Mouse (Mus musculus) Patski (cell line): ENCODE data around the gene Mib2. TPM values are rescaled to one million over a fixed set of nuclear protein-coding genes. Genes with fewer than 3 reads are reported as not detected.
"Not testable (repeated sequence)": the region's sequence is repeated elsewhere in the genome, so short reads cannot be mapped to it uniquely, and the experiment has no call there.

Source experiments
- ATAC-seq: fragments of 100-300 bp; one replicate; pipeline ENCODE4 v1.8.0; 2021
- CTCF ChIA-PET: fragments of 350-600 bp; sonication (Branson Sonifier 250); formaldehyde crosslinking; loops from one replicate; lab custom pipeline; 2022; ENCODE audit warnings: inconsistent platforms; lab: Charles Lee
- POLR2A ChIA-PET: fragments of 350-600 bp; sonication (Branson Sonifier 250); formaldehyde crosslinking; loops from one replicate; lab custom pipeline; 2022; ENCODE audit warnings: antibody characterized with exemption, inconsistent platforms; lab: Charles Lee
- DNase-seq: peaks from one replicate; pipeline ENCODE4 v3.0.0-alpha.2; 2011; ENCODE audit warnings: low read depth, low spot score
- H3K27me3 ChIP-seq: fragments of 371-371 bp; one replicate; pipeline ENCODE4 v1.5.1; 2021
- CTCF ChIP-seq: fragments of 100-300 bp; IDR thresholded peaks from one replicate; pipeline ENCODE4 v1.5.1; 2021
- in situ Hi-C: fragments of 300-500 bp; cut with MboI; formaldehyde crosslinking; loops from 3 replicates; pipeline ENCODE4 v1.11.1; 2018; ENCODE audit warnings: low pct_unique_long_range_greater_than_20kb, mixed read lengths
- polyA plus RNA-seq: library from polyadenylated mRNA; unstranded; gene quantifications from one replicate; pipeline ENCODE4 v1.2.3, GENCODE M21; 2021

Gene Mib2
- polyA plus RNA-seq, 1 experiment from 2014 or later, result 39.5 TPM

DNA sequence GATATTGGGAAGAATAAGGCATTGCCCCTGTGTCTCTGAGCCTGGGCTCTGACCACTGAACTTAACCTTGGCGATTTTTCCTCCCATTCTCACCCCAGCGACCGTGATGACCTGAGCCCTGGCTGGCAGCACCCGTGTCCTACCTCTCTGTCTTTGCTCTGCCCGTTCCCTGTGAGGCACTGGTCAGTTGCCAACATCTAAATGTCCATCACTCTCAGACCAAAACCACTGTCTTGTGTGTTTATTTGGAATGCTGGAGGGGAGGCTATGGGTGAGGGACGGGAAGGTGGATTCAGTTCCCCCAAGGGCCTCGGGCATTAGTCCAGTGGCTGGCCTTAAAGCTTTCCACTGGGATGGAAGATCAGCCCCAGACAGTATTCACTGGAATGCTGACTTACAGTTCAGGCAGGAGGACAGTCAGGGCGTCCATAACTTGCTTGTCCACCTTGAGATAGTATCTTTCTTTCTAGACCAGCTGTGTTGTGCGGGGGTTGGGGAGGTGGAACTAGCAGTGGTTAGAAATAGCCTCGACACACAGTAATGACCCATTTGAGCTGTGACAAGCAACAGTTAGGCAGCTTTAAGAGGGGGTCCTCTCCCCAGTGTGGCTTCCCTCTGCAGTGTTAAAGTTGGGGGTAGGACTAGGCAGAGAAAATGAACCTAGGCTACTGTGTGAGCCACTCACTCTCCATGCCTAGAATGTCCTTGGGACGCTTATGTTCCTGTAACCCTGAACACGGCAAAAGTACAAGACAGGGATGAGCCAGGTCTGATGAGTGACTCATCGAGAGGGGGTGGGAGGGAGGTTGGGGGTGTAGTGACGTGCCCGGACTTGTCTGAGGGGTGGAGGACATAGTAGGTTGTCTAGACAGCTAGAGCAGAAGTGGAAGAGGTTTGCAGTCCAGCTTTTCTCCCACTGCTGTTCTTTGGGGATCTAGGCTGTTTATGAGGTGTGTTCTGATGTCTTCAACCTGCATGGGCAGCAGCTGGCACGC lies 27.6 kb upstream of the Mib2 start:
- DNase-seq, result no peak
- no peak for TF ChIP-seq CTCF
- POLR2A ChIA-PET, result no interaction called here
- H3K27me3 ChIP-seq, result no peaks in the 10 kb centered on the region
- in situ Hi-C loops, result loop anchor here (5.0 kb wide), 1 partner anchor 214 kb away; no protein-coding TSS in a partner anchor
- CTCF ChIA-PET, result interaction anchor here (1.5 kb wide), 1 partner anchor 25 kb away, joined by 4 read pairs; no protein-coding TSS in a partner anchor
- ATAC-seq, result no peak

DNA sequence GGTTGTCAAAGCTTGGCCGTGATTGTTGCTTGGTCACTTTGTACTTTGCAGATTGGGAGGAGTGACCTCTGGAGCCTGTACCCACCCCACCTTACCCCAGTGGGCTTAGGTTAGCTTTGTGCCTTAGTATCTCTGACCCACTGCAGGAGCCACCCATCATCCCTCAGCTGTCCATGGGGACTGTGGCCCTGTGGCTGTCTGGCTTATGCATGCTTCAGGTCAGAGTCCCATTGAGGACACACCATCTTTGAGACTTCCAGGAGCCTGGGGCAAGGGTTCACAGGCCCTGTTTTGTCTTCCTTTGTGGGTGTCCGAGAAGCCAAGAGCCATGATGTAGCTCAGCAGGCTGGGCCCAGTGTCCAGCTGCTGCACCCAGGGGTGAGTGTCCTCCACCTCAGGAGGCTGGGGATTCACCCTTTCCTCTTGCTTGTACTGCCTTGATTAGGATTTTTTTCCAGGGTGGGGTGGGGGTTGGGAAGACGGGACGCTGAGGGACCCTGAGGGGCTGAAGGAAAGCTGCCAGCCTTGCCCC lies 26.6 kb upstream of the Mib2 start:
- no peak for TF ChIP-seq CTCF
- DNase-seq, result no peak
- no peaks in the 10 kb centered on the region for H3K27me3 ChIP-seq
- in situ Hi-C loops, result loop anchor here (5.0 kb wide), 1 partner anchor 213 kb away; no protein-coding TSS in a partner anchor
- no peak for ATAC-seq
- POLR2A ChIA-PET, result interaction anchor here (1.0 kb wide), 1 partner anchor 9 kb away, joined by 3 read pairs; no protein-coding TSS in a partner anchor
- CTCF ChIA-PET, result no interaction called here

DNA sequence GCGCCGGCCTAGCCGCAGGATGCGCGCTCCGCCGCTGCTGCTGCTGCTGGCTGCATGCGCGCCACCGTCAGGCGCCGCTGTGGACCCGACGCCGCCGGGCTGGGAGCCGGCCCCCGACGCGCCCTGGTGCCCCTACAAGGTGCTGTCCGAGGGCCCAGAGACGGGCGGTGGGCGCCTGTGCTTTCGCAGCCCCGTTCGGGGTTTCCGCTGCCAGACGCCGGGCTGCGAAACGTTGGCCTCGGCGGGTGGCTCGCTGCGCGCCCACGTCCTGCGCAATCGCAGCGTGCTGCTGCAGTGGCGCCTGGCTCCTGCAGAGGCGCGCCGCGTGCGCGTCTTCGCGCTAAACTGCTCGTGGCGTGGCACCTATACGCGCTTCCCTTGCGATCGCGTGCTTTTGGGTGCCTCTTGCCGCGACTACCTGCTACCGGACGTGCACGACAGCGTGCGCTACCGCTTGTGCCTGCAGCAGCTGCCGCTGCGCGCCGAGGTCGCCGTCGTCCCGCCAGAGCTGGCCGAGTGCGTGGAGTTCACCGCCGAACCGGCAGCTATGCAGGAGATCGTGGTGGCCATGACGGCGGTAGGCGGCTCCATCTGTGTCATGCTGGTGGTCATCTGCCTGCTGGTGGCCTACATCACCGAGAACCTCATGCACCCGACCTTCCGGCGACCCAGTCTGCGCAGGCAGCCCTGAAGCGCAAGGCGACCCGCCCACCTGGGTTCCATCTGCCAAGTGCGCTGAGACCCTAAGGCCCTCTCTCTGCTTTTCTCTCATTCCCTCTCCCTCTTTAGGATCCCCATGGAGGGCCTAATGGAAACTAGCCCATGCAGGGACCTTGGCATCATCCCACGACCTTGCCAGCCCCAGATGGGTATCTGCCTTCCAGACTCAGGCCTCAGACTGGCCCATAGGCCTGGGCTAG lies 25.7 kb upstream of the Mib2 start:
- ATAC-seq, result peak; percentile 51
- POLR2A ChIA-PET, result interaction anchor here (1.0 kb wide), 1 partner anchor 10 kb away, joined by 3 read pairs; no protein-coding TSS in a partner anchor
- H3K27me3 ChIP-seq, result no peaks in the 10 kb centered on the region
- no peak for DNase-seq
- in situ Hi-C loops, result loop anchor here (5.0 kb wide), 1 partner anchor 212 kb away; no protein-coding TSS in a partner anchor
- peak; percentile 69 for TF ChIP-seq CTCF
- CTCF ChIA-PET, result no interaction called here

DNA sequence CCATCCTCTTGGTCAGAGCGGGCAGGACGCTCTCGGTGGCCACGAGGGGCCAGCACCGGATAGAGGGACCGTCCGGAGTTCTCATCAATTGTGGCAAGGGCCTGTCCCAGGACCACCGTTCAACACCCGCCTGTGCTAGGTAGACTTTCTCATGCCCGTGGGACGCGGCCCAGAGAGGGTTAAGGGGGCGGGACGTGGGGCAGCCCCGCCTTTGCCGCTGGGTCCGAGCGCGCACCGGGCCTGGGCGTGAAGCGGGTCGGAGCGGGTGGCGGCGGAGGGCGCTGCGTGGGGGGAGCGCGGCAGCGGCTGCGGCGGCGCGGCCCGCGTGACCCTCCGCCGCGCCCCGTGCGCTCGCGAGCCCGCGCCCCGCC lies 25.1 kb upstream of the Mib2 start, which contains the start of gene Fndc10:
Gene Fndc10 (plus strand): TSS at position 232 of the 371 bp plus-strand sequence.
- DNase-seq (no peak), ATAC-seq (peak; percentile 47)
- TF ChIP-seq CTCF, result no peak
- no peaks in the 10 kb centered on the region for H3K27me3 ChIP-seq
- POLR2A ChIA-PET, result no interaction called here
- in situ Hi-C loops, result no loop called here
- CTCF ChIA-PET, result no interaction called here

GRCm38 (mm10) chr4:155692421-155692820 lies 23.4 kb upstream of the Mib2 start:
- H3K27me3 ChIP-seq, result no peaks in the 10 kb centered on the region
- ATAC-seq, result no peak
- ChIA-PET POLR2A (no interaction called here), CTCF (interaction anchor here (1.6 kb wide), 1 partner anchor 9 kb away, joined by 3 read pairs; no protein-coding TSS in a partner anchor)
- DNase-seq, result no peak
- in situ Hi-C loops, result no loop called here
- TF ChIP-seq CTCF, result no peak

DNA sequence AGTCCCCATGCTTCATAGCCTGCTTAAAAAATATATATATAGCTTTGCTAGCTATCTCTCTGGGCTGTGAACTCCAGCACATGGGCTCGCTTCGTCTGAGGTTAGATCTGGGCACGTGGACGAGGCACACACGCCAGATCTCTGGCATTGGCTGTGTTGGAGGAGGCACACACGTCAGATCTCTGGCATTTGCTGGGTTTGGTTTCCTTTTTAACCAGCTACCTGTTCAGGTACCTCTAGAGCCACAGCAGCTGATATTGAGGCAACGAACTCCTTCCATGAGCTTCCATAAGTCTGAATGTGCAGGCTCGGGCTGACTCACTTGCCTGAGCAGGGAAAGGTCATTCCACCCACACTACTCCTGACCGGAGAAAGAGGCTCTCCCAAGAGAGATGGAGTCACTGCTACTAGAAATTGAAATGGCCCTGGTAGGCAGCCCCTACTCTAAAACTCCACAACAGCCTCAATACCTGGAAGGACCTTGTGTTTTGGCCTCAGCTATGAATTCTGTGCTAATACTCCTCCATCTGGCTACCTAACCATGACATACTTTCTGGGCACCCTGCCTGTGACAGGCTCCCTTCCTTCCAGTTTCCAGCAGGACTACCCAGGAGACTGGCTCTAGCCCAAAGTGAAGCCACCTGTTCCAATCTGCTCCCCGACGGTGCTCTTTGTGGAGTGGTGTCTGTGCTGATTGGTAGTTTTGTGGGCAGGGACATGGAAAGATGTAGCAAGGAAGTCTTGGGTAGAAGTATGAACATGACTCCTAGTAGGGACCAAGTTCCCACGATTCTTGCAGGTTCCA lies 21.8 kb upstream of the Mib2 start:
- no peaks in the 10 kb centered on the region for H3K27me3 ChIP-seq
- in situ Hi-C loops, result no loop called here
- DNase-seq (no peak), ATAC-seq (no peak)
- no peak for TF ChIP-seq CTCF
- CTCF ChIA-PET, result interaction anchor here (1.0 to 1.1 kb wide), 2 partner anchors 14 to 15 kb away, joined by 3 to 4 read pairs; partner anchors contain the start of gene Ssu72
- POLR2A ChIA-PET, result no interaction called here

GRCm38 (mm10) chr4:155687764-155688163 lies 18.8 kb upstream of the Mib2 start:
- H3K27me3 ChIP-seq, in situ Hi-C loops, DNase-seq, POLR2A ChIA-PET, CTCF ChIA-PET, ATAC-seq: not testable (repeated sequence)

DNA sequence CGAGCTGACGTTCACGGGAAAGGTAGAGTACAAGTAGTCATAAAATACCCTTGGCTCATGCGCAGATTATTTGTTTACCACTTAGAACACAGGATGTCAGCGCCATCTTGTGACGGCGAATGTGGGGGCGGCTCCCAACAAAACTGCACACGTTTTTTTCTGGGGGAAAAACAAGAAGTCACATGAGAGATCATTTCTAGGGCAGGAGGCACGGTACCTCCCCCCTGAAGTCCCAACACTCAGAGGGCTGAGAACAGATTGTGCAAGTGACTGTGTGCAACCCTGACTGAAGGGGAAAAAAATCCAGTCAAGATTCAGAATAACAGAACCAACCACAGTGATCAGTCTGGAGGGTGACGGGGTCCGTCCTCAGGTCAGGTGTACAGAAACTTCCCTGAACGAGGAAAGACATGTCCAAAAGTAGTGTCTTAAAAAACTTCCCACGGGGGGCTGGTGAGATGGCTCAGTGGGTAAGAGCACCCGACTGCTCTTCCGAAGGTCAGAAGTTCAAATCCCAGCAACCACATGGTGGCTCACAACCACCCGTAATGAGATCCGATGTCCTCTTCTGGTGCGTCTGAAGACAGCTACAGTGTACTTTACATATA lies 14.8 kb upstream of the Mib2 start:
- in situ Hi-C loops, DNase-seq, H3K27me3 ChIP-seq, POLR2A ChIA-PET, ATAC-seq: not testable (repeated sequence)
- CTCF ChIA-PET, result interaction anchor here (1.0 kb wide), 2 partner anchors 8 to 15 kb away, joined by 3 read pairs; partner anchors contain the start of gene Mib2

GRCm38 (mm10) chr4:155675991-155676390 lies 7.0 kb upstream of the Mib2 start:
- POLR2A ChIA-PET, result no interaction called here
- ATAC-seq, result no peak
- in situ Hi-C loops, result no loop called here
- H3K27me3 ChIP-seq, result no peaks in the 10 kb centered on the region
- CTCF ChIA-PET, result interaction anchor here (1.0 to 1.1 kb wide), 2 partner anchors 8 to 15 kb away, joined by 3 to 4 read pairs; no protein-coding TSS in a partner anchor
- DNase-seq, result no peak
- TF ChIP-seq CTCF, result no peak
